Mouse (Mus musculus): Measurements from ENCODE around the gene Trp73.

Gene Trp73

GRCm38 (mm10) chr4:154096111-154096510, 43.9 kb downstream of the Trp73 start:
- DNase-seq = no peak

- peak; percentile 47 for DNase-seq
Measured at GRCm38 (mm10) chr4:154093210-154093609, 46.8 kb downstream of the Trp73 start.

- DNase-seq = no peak
Measured at GRCm38 (mm10) chr4:154091356-154091755, 48.7 kb downstream of the Trp73 start.

- peak; percentile 32 for DNase-seq
Measured at GRCm38 (mm10) chr4:154089205-154089604, 50.8 kb downstream of the Trp73 start.

GRCm38 (mm10) chr4:154086436-154086835, 53.6 kb downstream of the Trp73 start:
- no peak for DNase-seq

GRCm38 (mm10) chr4:154085856-154086255, 54.2 kb downstream of the Trp73 start:
- DNase-seq = no peak

- no peak for DNase-seq
Measured at GRCm38 (mm10) chr4:154081974-154082373, 58.0 kb downstream of the Trp73 start.

GRCm38 (mm10) chr4:154081021-154081420, 59.0 kb downstream of the Trp73 start:
- DNase-seq = no peak

- no peak for DNase-seq
Measured at GRCm38 (mm10) chr4:154080211-154080610, 59.8 kb downstream of the Trp73 start.

- no peak for DNase-seq
Measured at GRCm38 (mm10) chr4:154071941-154072340, 68.1 kb downstream of the Trp73 start.

- no peak for DNase-seq
Measured at GRCm38 (mm10) chr4:154071521-154071920, 68.5 kb downstream of the Trp73 start.

GRCm38 (mm10) chr4:154070896-154071295, 69.1 kb downstream of the Trp73 start:
- no peak for DNase-seq

GRCm38 (mm10) chr4:154064827-154065773, 74.9 kb downstream of the Trp73 start:
- DNase-seq = peak; percentile 9

GRCm38 (mm10) chr4:154057696-154058095, 82.3 kb downstream of the Trp73 start:
- no peak for DNase-seq

- no peak for DNase-seq
Measured at GRCm38 (mm10) chr4:154056661-154057060, 83.3 kb downstream of the Trp73 start.

- DNase-seq = no peak
Measured at GRCm38 (mm10) chr4:154056046-154056445, 84.0 kb downstream of the Trp73 start.

GRCm38 (mm10) chr4:154055482-154055881, 84.5 kb downstream of the Trp73 start:
- DNase-seq = no peak

- DNase-seq = no peak
Measured at GRCm38 (mm10) chr4:154053065-154053464, 86.9 kb downstream of the Trp73 start.

GRCm38 (mm10) chr4:154051401-154051800, 88.6 kb downstream of the Trp73 start:
- no peak for DNase-seq

GRCm38 (mm10) chr4:154045837-154046236, 94.2 kb downstream of the Trp73 start:
- DNase-seq = no peak

- DNase-seq = no peak
Measured at GRCm38 (mm10) chr4:154042577-154042976, 97.4 kb downstream of the Trp73 start, which contains the start of gene Ccdc27. Gene Ccdc27, minus strand, starts transcription at chr4:154042677.

GRCm38 (mm10) chr4:154037123-154037522, 102.9 kb downstream of the Trp73 start:
- DNase-seq = no peak

GRCm38 (mm10) chr4:154028646-154029045, 111.4 kb downstream of the Trp73 start:
- DNase-seq = no peak

- no peak for DNase-seq
Measured at GRCm38 (mm10) chr4:154028066-154028465, 111.9 kb downstream of the Trp73 start.

- DNase-seq = no peak
Measured at GRCm38 (mm10) chr4:154026441-154026761, 113.6 kb downstream of the Trp73 start.
